Mouse (Mus musculus) urinary bladder, postnatal 25 days (tissue): ENCODE measurements around the gene Bspry.
A peak's percentile ranks its signal among the peaks of the same experiment; 100 is the strongest.

Experiments used
- DNase-seq: peaks from one replicate; pipeline ENCODE4 v3.0.0; 2022; ENCODE audit warnings: low spot score

Gene Bspry

GRCm38 (mm10) chr4:62516079-62516478, 36.2 kb downstream of the Bspry start:
- no peak for DNase-seq

GRCm38 (mm10) chr4:62516579-62516978, 36.7 kb downstream of the Bspry start:
- DNase-seq, result no peak

- no peak for DNase-seq
These were observed 37.2 kb downstream of the Bspry start for GRCm38 (mm10) chr4:62517046-62517445.

GRCm38 (mm10) chr4:62517538-62518415, 37.9 kb downstream of the Bspry start:
- DNase-seq, result no peak

GRCm38 (mm10) chr4:62518416-62519121, 38.7 kb downstream of the Bspry start:
- no peak for DNase-seq

- no peak for DNase-seq
These were observed 39.4 kb downstream of the Bspry start for GRCm38 (mm10) chr4:62519122-62519848.

GRCm38 (mm10) chr4:62519849-62520233, 40.0 kb downstream of the Bspry start, which contains the start of gene Alad:
TSS of gene Alad (minus strand) at chr4:62519918.
- peak; percentile 89 for DNase-seq

GRCm38 (mm10) chr4:62520892-62521400, 41.1 kb downstream of the Bspry start:
- DNase-seq, result no peak

- peak; percentile 97 for DNase-seq
These were observed 45.0 kb downstream of the Bspry start, which contains the start of the genes Pole3 and 4933430I17Rik for GRCm38 (mm10) chr4:62524651-62525488. TSS of gene Pole3 (minus strand) at chr4:62525068. TSS of gene 4933430I17Rik (plus strand) at chr4:62525369.

GRCm38 (mm10) chr4:62525489-62525811, 45.6 kb downstream of the Bspry start:
- no peak for DNase-seq

GRCm38 (mm10) chr4:62526256-62526655, 46.4 kb downstream of the Bspry start:
- no peak for DNase-seq

- no peak for DNase-seq
These were observed 47.8 kb downstream of the Bspry start for GRCm38 (mm10) chr4:62527655-62528054.

- DNase-seq, result no peak
These were observed 53.9 kb downstream of the Bspry start for GRCm38 (mm10) chr4:62533729-62534128.

- DNase-seq, result no peak
These were observed 61.9 kb downstream of the Bspry start for GRCm38 (mm10) chr4:62541802-62542201.

- no peak for DNase-seq
These were observed 63.9 kb downstream of the Bspry start for GRCm38 (mm10) chr4:62543782-62544181.

- no peak for DNase-seq
These were observed 64.9 kb downstream of the Bspry start for GRCm38 (mm10) chr4:62544801-62545200.
